Mouse (Mus musculus): ENCODE measurements around the gene Sgsm1.

The Sgsm1 gene

DNA sequence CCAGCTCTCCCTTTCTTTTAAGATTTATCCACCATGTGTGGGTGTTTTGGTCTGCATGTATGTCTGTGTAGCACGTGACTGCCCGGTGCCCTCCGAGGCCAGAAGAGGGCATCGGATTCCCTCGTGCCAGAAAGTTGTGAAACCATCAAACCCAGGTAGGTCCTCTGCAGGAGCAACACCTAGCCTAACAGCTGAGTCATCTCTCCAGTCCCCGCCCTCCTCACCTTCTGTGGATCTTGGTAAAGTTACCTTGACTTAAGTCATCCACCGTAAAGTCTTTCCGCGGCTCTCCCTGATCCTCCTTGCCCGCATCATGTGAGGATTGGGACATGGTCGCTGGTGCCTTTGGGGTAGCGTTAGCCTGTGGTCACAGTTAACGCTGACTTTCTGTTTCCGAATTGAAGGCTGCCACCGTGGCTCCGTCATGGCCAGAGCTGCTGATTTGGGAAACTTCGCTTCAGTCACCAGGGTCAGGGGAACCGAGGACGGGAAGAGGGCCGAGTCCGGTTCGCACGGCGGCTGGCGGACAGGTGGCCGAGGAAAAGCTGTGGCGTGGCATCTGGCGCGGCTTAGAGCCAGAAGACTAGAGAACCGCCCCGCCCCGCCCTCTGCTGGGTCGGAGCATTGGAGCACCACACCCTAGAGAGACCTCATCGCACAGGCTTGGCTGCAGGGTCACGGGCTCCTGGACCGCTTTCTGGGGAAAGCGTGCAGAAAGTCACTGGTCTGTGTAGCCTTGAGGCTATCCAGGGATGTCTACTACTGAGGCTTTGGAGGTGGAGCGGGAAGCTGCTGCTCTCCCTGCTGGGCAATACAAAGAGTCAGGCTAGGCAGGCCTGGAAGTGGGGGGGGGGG is 13.4 kb upstream of the Sgsm1 start:
- DNase-seq (ENCODE audit: low spot score), result peak; percentile 54

DNA sequence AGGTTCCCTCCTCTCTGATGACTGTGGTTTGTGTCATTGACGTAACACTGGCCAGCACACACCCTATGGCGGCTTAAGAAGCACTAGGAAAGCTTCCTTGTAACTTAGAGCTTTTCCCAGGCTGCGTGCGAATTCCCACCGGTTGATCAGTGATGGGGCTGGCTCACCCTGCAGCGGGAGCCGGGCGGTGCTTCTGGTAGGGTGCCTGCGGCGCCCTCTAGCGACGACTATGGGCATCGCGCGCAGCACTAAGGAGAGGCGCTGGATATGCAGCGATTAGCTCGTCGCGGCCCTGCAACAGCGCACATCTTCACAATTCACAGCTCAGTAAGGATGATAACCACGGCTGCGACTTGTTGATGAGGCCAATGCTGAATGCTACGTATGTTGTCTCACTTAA is 3.4 kb upstream of the Sgsm1 start:
- DNase-seq (ENCODE audit: low spot score), result peak; percentile 87

DNA sequence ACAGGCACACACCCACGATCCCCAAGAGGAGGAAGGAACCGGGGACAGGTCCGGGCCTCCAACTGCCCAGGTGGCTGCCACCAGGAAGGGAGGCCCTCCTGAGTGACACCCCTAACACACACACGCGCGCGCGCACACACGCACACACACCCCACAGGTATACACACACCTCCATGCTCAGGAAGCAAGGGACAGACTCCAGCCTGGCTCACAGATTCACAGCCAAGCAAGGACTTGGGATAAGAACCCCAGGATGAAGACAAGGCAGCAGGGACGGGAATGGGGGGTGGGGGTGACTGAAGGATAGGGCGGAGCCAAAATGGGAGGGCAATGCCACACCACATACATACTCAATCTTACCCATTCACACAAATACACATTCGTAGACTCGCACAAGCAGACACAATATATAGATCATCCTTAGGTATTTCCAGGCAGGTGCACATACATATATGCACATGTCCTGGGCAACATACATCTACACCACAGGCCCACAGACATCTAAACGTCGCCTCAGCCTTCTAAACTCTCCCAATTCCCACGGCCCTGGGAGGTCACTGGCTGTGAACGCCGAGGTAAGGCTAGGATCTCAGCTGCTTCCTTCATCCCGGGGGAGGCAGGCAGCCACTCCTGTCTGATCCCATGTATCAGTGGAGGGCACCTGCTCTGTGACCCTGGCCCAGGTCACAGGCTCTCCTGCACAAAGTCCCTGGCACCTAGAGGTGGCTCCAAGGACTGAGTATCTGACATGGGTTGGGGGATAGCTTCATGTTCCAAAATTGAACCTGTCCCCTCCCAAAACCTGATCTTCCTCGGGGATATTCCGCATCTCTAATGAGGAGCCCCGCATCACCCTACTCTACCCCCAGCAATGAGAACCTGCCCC is 852 bp downstream of the Sgsm1 start:
- DNase-seq (ENCODE audit: low spot score), result no peak

GRCm38 (mm10) chr5:113306750-113307477 is 3.7 kb downstream of the Sgsm1 start:
- no peak for DNase-seq (ENCODE audit: low spot score)

DNA sequence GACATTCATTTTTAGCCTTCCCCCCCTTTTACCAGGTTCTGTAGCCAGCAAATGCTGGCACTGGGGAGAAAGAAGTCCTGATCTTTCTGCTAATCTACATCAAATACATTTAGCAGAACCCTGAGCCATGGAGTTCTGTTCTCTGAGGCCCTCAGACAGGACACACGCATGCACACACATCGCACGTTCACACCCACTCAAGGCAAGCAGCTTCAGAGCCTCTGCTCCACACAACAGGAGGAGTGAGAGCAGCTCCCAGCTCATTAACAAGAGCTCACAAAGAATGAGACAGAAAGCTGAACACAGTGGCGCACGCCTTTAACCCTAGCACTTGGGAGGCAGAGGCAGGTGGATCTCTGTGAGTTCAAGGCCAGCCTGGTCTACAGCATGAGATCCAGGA is 6.1 kb downstream of the Sgsm1 start:
- no peak for DNase-seq (ENCODE audit: low spot score)

- peak; percentile 59 for DNase-seq (ENCODE audit: low spot score)
These were observed 8.7 kb downstream of the Sgsm1 start for GRCm38 (mm10) chr5:113301841-113302240.

- no peak for DNase-seq (ENCODE audit: low spot score)
These were observed 10.3 kb downstream of the Sgsm1 start for GRCm38 (mm10) chr5:113300148-113300889.

DNA sequence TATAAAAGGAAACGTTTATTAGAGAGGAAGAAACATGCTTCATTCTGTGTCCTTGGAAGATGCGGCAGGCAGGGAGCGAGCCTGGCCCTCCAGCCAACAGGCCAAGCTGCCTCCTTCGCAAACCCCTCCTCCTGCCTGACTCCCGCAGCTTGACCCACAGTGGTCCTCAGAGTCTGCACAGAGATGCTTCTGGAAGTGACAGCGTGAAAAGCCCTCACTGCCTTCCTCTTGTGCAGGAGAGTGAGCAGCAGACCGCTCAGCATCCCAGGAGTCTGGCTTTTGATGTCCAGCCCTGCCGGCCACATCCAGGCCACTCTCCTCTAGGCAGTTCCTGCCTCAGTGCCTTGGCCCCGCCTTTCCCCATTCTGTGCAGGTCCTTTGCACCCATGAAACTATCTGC is 11.2 kb downstream of the Sgsm1 start:
- no peak for DNase-seq (ENCODE audit: low spot score)

DNA sequence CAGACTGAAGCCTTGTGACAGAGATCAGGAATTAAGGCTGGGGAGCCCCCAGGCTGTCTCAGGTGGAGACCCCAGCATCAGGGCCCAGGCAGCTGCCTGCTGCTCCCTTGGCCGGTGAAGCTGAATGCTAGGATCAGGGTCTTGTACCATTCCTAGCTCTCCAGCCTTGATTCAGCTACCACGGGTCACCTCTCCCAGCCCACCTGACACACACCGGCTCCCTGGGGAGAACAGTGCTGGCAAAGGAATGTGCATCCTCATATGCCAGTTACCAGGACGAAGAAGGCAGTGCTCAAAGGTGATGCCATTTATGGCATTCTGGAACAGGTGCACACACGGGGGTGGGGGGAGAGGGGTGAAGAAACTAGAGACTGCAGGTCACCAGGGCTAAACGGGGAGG is 11.8 kb downstream of the Sgsm1 start:
- DNase-seq (ENCODE audit: low spot score), result no peak

- no peak for DNase-seq (ENCODE audit: low spot score)
These were observed 12.5 kb downstream of the Sgsm1 start for GRCm38 (mm10) chr5:113298040-113298439.

- DNase-seq (ENCODE audit: low spot score), result no peak
These were observed 14.8 kb downstream of the Sgsm1 start for GRCm38 (mm10) chr5:113295791-113296190.

- no peak for DNase-seq (ENCODE audit: low spot score)
These were observed 16.0 kb downstream of the Sgsm1 start for GRCm38 (mm10) chr5:113294575-113294974.

GRCm38 (mm10) chr5:113293446-113293845 is 17.1 kb downstream of the Sgsm1 start:
- DNase-seq (ENCODE audit: low spot score), result no peak

DNA sequence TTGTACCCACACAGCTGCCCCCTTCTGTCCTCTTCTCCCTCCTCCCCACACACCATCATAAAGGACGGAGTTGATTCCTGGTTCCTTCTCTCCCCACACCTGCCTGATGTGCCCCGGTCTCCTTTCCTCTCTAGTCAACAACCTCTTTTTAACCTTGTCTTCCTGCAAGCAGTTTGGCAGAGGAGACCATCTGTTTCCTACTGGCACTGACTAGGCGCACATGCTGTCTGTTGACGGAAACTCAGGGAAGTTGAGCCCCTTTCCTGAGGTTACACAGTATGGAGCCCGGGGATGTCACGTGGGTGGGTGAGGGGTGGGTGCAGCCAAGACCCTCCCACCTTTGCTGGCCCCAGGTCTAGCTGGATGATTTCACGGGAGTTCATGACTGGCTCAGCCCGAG is 17.8 kb downstream of the Sgsm1 start:
- no peak for DNase-seq (ENCODE audit: low spot score)

GRCm38 (mm10) chr5:113292179-113292578 is 18.4 kb downstream of the Sgsm1 start:
- DNase-seq (ENCODE audit: low spot score), result peak; percentile 71

GRCm38 (mm10) chr5:113291125-113291524 is 19.5 kb downstream of the Sgsm1 start:
- no peak for DNase-seq (ENCODE audit: low spot score)

- no peak for DNase-seq (ENCODE audit: low spot score)
These were observed 20.4 kb downstream of the Sgsm1 start for GRCm38 (mm10) chr5:113290149-113290548.

- DNase-seq (ENCODE audit: low spot score), result no peak
These were observed 22.1 kb downstream of the Sgsm1 start for GRCm38 (mm10) chr5:113288490-113288889.

- no peak for DNase-seq (ENCODE audit: low spot score)
These were observed 22.8 kb downstream of the Sgsm1 start for GRCm38 (mm10) chr5:113287762-113288161.

GRCm38 (mm10) chr5:113286591-113287520 is 23.7 kb downstream of the Sgsm1 start:
- peak; percentile 81 for DNase-seq (ENCODE audit: low spot score)

- no peak for DNase-seq (ENCODE audit: low spot score)
These were observed 24.5 kb downstream of the Sgsm1 start for GRCm38 (mm10) chr5:113286048-113286447.

All from testis, postnatal 10 days (tissue).